Mouse (Mus musculus) urinary bladder, postnatal 4 days (tissue): ENCODE data around the gene Atrnl1.
"Not testable (repeated sequence)": the region's sequence is repeated elsewhere in the genome, so short reads cannot be mapped to it uniquely, and the experiment has no call there.

Experiments
- DNase-seq, 2 experiments: peaks; one replicate each; pipeline ENCODE4 v3.0.0; 2021 to 2022; ENCODE audit warnings: low spot score in 2 of 2

Atrnl1 gene

DNA sequence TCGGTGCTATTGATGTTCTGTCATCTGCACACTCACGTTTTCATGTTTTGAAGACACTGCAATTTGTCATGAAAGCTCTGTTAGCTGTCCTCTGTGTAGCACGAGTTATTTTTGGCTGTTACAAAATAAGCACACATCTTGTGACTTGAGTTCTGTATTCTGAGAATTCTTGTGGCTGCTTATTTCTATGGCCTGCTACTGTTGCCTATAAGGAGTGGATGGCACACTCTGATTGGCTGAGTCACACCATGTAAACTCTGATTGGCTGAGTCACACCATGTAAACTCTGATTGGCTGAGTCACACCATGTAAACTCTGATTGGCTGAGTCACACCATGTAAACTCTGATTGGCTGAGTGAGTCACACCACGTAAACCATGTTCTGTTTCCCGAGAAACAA lies 85.9 kb downstream of the Atrnl1 start:
- not testable (repeated sequence) for DNase-seq

DNA sequence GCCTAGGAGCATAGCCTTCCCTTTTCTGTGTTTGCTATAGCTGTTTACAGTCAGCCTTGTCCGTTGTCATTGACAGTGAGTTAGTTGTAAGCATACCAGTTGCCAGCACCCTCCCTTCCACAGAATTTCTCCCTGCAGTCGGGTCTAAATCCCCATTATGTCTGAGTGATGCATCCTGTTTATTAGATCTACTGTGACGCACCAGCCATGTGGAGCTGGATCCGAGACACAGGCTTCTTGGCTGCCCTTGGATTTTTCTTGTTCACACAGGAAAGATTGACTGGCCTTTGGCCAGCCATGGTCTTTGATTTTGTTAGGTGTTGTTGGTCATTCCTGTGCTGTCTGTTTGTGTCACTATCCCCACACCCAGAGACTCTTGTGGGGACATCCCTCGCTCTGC lies 102.3 kb downstream of the Atrnl1 start:
- no peak for DNase-seq

DNA sequence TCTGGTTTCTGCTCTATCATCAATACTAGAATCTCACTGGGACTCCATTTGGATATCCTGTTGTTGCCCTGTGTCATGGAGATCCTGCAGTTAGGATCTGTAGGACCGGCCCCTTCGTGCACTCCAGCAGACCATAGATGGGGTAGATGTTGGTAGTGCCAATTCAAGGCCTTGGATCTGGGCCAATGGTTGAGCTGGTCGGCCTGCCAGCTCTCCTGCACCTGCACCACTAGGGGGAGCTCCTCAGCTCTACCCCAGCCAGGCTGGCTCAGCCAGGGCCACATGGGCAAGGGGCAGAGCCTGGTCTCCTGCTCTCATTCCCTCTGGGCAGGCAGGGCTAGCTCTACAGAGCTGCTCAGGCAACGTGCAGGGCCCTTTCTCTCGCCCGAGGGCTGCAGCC lies 114.1 kb downstream of the Atrnl1 start:
- no peak for DNase-seq

DNA sequence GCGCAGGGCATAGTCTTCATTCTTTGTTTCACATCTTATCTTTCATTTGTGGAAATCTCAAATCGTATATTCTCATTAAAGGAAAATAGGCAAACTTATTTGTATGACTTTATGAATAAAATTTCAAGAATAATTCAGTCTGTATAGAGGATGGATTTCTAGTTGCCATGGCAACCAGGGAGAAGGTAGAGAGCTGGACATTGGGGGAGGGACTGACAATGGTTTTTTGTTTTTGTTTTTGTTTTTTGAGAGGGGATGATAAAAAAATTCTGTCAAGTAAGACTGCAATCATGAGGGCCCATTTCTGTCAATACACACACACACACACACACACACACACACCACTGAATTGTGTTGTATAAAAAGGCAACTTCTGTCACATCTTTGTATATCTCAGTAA lies 114.5 kb downstream of the Atrnl1 start:
- DNase-seq, result no peak

DNA sequence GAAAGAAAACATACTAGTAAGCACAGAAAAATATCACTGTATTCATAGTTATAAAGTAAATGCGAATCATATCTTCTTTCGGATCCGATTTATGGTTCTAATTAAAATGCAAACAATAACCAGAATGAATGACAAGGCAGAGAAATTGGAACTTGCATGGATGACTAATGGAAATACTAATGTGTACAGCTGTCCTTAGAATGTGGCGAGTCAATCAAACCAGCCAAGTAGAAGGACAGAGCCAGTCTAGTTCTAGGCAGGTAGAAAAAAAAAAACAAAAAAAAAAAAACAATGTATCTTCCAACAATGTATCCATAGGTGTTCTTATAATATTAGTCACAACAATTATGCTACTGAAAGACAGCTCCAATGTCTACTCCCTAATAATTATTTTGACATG lies 116.2 kb downstream of the Atrnl1 start:
- DNase-seq, result no peak

DNA sequence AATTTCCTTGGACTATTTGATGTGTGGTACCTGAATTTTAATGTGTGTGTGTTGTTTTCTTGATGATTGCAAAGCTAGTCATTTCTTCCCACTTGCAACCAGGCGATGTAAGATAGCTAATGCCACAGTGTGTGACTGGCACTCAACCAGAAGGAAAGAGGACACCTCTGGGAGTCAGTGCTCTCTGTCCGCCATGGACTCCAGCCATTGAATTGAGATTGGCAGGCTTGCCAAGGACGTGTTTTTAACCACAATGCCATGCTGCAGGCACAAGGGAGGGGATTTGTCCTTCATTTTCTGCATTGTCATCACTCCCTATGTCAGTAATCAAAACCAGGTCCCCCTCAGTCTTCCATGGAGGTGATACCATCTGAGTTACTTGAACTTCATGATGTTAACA lies 126.6 kb downstream of the Atrnl1 start:
- DNase-seq, result no peak

DNA sequence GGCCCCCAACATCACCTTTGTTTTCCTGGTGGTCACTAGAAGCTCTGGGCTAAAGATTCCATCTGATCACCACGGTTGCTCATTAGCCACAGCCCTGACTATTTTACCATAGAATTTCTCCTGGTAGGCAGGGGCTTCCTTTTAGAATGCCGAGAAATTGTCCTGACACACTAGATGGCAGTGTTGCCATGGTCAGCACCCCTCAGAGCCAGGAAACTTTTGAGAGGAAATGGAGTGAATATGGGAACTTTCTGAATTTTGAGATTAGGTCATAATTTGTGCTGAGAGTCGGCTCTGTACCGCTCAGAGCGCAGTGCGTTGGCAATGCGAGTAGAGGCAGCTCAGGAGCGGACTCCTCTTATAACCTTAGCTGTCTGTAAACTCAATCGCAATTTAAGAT lies 134.7 kb downstream of the Atrnl1 start:
- DNase-seq, result no peak

DNA sequence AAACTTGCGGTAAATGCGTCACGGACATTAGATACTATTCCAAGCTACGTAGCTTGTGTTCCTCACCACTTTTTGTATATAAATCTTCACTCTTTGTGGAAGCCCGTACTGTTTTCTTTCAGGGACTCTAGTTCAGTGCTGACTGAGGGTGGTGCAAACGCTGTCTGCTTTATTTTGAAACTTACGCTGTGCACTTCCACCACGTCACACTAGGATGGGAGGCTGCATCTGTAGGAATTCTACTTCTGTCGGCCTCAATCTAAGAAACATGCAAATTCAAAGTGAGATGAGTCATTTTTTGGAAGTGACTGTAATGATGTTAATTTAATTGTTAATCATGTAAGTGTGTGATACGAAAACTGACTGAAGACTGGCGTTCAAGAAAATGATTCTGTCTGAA lies 135.7 kb downstream of the Atrnl1 start:
- no peak for DNase-seq

DNA sequence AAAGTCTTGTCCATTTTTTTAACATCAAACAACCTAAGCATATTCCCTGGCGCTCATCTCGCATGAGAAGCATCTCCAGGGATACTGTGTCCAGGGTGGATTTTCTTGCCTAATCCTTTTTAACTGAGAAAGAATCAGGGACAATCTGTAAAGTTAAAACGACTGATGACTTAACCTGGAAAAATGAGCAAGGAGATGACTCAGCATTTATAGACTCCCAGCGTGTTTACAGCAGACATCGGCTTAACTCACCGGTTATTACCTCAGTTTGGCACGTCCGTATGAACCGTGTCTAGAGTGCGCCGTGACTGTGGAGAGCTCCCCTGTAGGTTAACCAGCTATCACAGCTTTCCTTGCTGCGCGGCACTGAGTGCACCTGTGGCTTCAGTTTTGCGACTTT lies 141.4 kb downstream of the Atrnl1 start:
- DNase-seq, result no peak

DNA sequence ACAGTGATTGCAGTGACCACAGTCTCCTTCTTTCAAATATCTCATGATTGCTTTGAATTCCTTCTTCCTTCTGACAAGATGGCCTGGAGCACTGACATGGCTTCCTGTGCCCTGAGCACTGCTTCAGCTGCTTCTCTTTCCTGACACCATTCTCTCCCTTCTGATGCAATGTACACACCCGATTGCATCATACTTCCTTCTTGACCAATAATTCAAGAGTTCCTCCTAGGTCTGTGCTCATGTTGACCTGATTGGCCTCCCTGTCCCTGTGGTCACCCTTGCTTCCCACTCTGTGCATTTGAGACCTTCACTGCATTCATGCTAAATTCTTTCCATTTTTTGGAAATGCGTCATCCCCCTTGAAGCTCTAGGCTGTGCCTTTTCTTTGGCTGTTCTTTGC lies 151.7 kb downstream of the Atrnl1 start:
- DNase-seq, result no peak

DNA sequence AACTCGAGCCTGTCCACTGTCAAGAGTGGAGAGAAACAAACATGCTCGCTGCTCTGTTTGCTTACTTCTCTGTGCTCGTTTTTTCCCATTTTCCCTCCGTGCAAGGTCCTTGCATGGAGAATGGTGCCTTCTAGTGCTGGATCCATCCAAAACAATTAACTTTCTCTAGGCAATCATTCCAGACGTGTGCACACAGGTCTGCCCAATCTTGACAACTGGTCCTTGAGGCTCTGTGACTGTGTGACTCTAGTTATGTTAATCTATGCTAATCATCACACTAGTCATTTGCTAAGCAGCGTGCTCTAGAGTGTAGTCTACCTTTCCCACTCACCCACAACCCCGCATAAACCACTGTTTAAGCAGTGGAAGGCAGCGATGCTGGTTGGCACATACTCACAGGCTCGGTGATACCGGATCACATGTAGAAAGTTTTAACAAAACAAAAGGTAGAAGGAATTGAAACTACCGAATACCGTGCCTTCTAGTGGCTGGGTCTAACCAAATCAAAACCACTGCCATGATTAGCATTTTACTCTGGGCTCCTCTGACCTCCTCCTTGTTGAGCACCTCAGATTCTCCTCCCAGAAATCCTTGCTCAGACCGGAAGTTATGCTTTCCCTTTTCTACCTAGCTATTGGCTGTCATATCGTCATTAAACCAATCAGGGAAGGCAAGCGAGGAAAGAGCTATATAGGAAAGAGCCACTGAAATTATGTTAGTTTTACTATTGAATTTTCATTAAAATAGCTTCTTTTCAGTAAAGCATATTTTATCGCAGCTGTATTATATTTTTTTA lies 153.9 kb downstream of the Atrnl1 start:
- DNase-seq, result no peak

DNA sequence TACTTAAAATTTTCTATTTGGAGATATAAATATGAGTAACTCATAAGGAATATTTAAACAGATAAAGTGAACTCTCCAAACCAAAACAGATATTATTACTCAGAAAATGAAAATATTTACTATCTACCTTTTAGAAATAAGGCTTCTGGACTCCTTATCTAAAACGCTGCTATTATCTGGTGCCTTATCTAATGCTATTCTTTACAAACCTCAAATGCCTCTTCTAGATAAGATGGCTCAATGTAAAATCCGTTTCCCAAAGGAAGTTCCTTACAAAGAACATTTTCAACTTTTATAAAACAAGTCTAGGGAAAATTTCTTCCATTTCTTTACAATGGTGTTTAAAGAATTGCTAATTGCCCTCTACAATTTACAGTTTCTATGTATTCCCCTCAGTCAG lies 156.2 kb downstream of the Atrnl1 start:
- DNase-seq, result no peak

DNA sequence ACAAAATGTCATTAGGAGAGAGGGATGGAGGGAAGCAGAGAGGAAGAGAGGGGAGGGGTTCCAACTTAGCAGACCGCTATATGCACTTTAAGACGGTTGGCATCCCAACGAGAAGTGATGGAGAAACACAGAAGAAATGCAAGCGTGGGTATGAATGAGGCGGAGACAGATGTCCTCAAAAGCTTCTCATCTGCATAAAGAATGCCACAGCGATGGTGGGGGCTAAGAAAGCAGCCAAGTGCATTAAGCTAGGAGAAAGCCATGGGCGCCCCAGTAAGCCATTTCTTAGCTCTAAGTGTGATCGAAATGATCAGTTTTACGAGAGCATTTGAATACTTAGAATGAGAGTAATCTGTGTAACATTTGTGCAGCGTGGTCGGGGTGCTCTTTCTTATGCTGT lies 157.8 kb downstream of the Atrnl1 start:
- no peak for DNase-seq

DNA sequence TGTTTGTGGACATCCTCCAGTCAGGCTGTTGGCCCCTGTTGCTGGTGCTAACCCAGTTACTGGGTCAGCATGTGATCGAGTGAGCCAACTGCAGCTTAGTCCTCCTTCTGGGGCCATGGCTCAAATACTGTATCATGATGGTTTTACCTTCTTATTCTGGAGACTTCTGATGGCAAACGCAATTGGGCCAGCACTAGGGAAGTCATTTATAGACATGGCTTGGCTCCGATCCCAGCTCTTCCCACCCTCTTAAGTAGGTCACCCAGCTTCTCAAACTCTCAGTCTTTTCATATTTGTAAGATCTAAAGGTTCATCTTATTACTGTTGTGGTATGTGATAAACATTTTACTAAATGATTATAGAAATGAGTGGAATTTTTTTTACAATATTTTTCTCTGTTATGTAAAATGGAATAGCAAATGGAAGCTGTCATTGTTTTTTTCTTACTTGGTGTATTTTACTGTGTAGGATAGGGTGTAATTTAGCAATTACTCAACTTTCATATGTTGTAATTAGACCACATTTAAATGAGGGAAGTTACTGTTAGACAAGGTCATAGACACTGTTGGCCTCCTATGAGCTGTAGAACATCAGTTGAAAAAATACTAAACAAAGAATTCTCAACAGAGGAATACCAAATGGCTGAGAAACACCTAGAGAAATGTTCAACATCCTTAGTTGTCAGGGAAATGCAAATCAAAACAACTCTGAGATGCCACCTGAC lies 171.7 kb downstream of the Atrnl1 start:
- DNase-seq, result no peak

DNA sequence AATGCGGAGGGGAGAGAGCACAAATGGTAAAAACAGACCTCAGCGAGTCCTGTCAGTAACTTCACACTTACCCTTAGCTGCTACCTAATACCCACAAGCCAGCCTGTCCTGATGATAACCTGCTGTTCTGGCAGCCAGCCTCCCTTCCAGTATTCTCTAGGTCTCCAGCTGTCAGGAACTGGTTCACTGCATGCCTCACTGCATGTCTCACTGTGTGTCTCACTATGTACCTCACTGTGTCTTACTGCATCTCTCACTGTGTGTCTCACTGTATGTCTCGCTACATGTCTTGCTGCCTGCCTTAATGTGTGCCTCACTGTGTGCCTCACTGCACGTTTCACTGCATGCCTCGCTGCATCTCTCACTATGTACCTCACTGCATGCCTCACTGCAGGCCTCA lies 175.9 kb downstream of the Atrnl1 start:
- no peak for DNase-seq

DNA sequence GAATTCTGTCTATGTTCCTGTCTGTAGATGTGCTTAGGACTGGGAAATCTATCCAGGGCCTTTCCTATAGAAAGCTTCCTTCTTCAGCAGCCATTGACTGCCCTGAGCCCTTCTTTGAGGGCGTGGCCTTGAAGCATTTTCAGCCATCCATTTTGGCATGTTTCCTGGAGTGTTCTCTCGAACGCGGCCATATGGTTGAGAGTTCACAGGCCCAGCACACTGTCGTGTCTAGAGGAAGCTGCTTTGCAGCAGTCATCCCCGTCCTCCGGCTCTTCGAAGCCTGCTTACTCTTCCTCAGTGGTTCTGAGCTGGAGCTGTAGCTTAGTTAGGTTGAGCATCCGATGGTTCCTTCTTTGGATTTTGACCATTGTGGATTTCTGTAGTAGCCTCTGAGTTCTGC lies 191.4 kb downstream of the Atrnl1 start:
- DNase-seq, result no peak

DNA sequence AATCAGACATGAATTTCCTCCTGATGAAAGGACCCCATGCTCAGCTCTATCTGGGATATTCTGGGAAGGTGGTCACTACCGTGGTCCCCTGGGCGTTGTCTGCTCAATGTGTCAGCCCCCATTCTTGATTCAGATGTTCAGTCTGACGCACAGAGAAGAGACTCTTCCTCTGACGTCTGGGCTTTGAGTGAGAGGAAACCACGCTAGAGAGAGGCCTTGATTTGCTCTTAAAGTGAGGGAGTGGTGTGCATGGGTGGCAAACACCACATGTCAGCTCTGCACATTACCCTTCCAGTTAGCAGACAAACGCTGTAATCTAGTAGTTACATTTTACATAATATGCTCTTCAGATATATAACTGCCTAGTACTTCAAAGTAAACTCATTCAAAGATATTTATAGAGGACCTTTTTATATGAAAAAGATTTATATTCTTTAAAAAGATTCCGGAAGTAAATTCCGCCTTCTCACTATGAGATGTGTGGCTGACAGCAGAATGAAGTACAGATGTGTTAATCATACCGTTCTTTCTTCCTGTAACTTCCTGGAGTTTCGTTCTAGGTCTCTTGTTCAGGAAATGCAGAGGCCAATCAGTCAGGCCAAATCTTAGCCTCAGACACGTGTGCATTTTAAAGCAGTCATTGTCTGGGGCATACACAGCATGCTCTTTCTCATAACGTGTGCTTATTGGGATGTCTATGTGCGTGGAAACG lies 192.1 kb downstream of the Atrnl1 start:
- no peak for DNase-seq

DNA sequence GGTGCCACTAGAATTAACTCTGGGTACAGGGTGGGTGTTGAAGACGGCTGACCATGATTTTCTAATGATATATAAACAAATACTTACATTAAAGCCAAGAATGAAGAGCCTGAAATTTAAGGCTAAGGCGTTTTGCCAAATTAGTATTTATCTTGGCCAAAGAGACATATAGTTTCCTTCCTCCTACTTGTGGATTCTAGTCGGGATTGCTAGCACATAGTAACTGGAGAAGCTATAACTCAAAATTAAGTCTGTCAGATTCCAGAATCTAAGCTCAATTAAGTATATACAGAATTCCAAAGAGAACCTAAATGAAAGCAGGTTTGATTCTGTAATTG lies 192.6 kb downstream of the Atrnl1 start:
- DNase-seq, result no peak

DNA sequence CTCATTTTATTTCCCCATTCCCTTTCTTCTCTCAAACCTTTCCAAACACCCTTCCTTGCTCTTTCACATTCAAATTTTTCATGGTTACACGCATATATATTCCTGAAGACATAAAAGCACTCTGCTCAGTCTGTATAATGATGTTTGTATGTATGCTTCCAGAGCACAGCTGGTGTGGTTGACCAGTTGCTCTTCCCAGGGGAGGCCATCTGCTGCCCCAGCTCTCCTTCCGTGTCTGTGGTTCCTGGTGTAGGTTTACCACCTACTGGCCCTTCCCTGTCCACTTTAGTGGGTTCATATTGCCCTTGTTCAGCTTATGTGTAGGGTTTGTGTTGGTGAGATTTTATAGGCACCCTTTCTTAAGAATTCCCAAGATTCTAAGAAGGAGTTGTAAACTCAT lies 197.5 kb downstream of the Atrnl1 start:
- DNase-seq, result no peak

DNA sequence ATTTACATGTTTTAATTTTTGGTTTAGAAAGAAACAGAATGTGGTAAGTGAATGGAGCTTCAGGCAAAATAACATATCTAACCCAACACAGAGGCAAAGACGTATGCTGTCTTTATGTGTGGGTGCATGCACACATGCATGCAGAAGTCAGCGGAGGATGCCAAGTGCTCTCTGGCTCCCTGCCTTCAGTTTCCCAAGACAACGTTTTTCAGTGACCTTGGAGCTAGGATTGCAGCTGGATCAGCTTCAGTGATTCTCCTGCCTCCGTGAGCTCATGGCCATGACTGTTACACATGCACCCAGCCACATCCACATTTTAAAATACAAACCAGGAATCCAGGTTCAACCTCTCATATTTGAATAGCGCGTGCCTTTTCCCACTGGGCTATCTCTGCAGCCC lies 203.5 kb downstream of the Atrnl1 start:
- DNase-seq, result no peak

DNA sequence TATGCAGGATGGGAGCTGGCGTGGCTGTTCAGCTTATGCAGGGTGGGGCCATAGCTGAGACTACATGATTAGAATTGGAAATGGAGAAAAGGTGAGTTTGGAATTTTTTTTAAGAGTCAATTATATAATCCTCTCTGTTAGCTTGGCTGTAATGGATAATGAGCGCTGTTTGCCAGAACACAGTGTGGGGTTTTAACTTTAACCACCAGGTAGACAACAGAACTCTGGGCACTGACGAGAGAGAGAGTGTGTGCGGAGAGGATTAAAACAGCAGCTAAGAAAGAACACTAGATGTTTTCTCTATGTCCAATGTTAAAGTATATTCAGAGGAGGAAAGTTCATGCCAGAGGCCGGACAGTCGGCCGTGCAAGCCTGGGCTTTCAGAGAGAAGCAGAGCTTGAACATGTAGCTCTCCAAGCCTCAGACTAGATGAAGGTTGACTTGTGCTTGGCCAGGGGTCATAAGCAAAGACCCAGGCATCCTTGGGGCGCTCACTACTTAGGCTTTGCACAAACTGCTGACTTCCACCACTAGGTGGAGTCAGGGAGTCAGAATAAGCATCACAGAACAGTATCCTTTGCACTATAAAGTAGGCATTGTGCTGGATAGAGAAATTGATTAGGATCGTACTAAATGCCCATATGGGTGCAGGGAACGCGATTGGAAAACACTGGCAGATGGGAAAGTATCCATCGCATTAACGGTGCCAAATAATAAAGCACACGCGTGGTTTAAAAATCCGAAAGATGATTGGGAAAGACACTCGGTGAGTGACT lies 205.6 kb downstream of the Atrnl1 start:
- no peak for DNase-seq

DNA sequence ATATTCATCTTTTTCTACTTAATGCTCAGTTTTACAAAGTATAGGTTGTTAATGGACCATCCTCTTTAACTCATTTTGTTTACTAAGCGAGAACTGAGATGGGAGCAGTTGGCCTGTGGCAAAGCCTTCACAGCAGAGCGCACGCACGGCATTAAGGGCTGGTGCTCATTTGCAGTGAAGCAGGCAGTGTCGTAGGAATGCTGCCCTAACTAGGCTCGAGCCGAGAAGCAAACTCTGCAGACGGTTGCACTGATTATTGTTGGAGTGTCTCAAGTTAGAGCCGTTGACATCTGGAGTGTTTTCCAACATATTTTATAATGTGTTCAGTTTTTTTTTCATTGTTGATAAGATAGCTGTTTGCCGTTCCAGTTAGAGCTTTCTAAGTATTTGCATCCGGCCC lies 206.9 kb downstream of the Atrnl1 start:
- DNase-seq, result no peak
